ENCODE assay signal across 18 mouse cellular contexts in genomic region chr1:118909051-118909450, GRCm38 (mm10).
DNase-seq lines count a peak whose midpoint lies in the region; ATAC-seq lines count a peak whose summit lies in the region.
"Had no signal": no experiment of that assay in that cellular context is flagged by ENCODE, and none has a peak within 500 bp of the region (broad histone marks: within the 10 kb centered on the region; RNA-seq: fewer than 3 reads in every experiment).

No protein-coding gene starts in this region.

- H3K36me3 ChIP-seq in hindbrain, embryonic 10.5 days = no peaks in the 10 kb centered on the region
- no peaks in the 10 kb centered on the region for H3K36me3 ChIP-seq in hindbrain, embryonic 16.5 days (ENCODE audit: control insufficient read depth, insufficient read depth, low read length)
- H3K36me3 ChIP-seq: heart, embryonic 12.5 days; stomach, embryonic 15.5 days had no signal

- ATAC-seq in hindbrain, embryonic 16.5 days = no peak
- ATAC-seq: CD4-positive, CD25-positive, alpha-beta regulatory T cell, adult 4 months; lung, postnatal 0 days had no signal

- no peak overlapping the region for H3K9ac ChIP-seq in hindbrain, embryonic 16.5 days (ENCODE audit: low read depth, low read length)
- H3K9ac ChIP-seq: heart, embryonic 12.5 days; liver, embryonic 14.5 days; stomach, embryonic 15.5 days had no signal

- H3K9me3 ChIP-seq in hindbrain, embryonic 10.5 days = no peaks in the 10 kb centered on the region
- H3K9me3 ChIP-seq in hindbrain, embryonic 16.5 days (ENCODE audit: control insufficient read depth, low read length) = no peaks in the 10 kb centered on the region
- H3K9me3 ChIP-seq: heart, embryonic 12.5 days; stomach, embryonic 15.5 days had no signal

- H3K27me3 ChIP-seq in hindbrain, embryonic 10.5 days (ENCODE audit: insufficient read depth, poor library complexity, severe bottlenecking) = peaks cover 26% of the 10 kb centered on the region
- 0 out of 2 replicates have a peak, but pooled peaks cover 2% of the 10 kb centered on the region for H3K27me3 ChIP-seq in hindbrain, embryonic 16.5 days (replicated peaks; ENCODE audit: control insufficient read depth, insufficient read depth, low read length)
- H3K27me3 ChIP-seq: stomach, embryonic 15.5 days had no signal

- H3K27ac ChIP-seq in hindbrain, embryonic 10.5 days = peak overlapping the region; percentile 86; the same call in 1 of the 2 replicates
- no peak overlapping the region for H3K27ac ChIP-seq in hindbrain, embryonic 16.5 days (ENCODE audit: low read depth, low read length)
- H3K27ac ChIP-seq: liver, embryonic 14.5 days had no signal

- peak; percentile 25 for DNase-seq in cerebellum, adult 11-12 months
- DNase-seq in cerebellum, adult 8-10 months = no peak
- no peak for DNase-seq in hindbrain, embryonic 10.5 days (ENCODE audit: low spot score)
- peak; percentile 16 to 31 for DNase-seq in right cerebral cortex, postnatal 36 days (ENCODE audit: low spot score in 2 of 2)
- no peak for DNase-seq in right cerebral cortex, postnatal 14 days
- DNase-seq in kidney, adult 11 months = no peak
- no peak for DNase-seq in kidney, postnatal 10 days
- DNase-seq: cerebellum, postnatal 36 days; heart, postnatal 36 days; kidney, adult 8-10 months; kidney, postnatal 36 days; midbrain, embryonic 14.5 days had no signal

- no peak overlapping the region for H3K4me2 ChIP-seq in hindbrain, embryonic 16.5 days (ENCODE audit: low read length)
- H3K4me2 ChIP-seq: heart, embryonic 12.5 days; stomach, embryonic 15.5 days had no signal

- H3K4me1 ChIP-seq in hindbrain, embryonic 10.5 days (replicated peaks) = peaks cover 70% of the 10 kb centered on the region
- peaks cover 33% of the 10 kb centered on the region for H3K4me1 ChIP-seq in hindbrain, embryonic 16.5 days (ENCODE audit: control insufficient read depth, insufficient read depth, low read depth, low read length)

- WGBS in hindbrain, embryonic 10.5 days = 92% methylated on average over 3 of the region's 3 CpGs
- WGBS in hindbrain, embryonic 16.5 days = 65% methylated on average over 3 of the region's 3 CpGs

- no peak overlapping the region for H3K4me3 ChIP-seq in hindbrain, embryonic 10.5 days
- no peak overlapping the region for H3K4me3 ChIP-seq in hindbrain, embryonic 16.5 days (ENCODE audit: low read length)
- H3K4me3 ChIP-seq: heart, embryonic 12.5 days; stomach, embryonic 15.5 days had no signal

Comparison
In these comparisons a context has a peak if more than half of its experiments do, and no peak if none do; other contexts are left out.
1. DNase-seq: peak in cerebellum, adult 11-12 months (single experiment) and right cerebral cortex, postnatal 36 days (2 of 2); none in cerebellum, adult 8-10 months (single experiment), hindbrain, embryonic 10.5 days (single experiment), right cerebral cortex, postnatal 14 days (single experiment), kidney, adult 11 months (single experiment) and kidney, postnatal 10 days (single experiment).